Mouse (Mus musculus) C2C12 (cell line): ENCODE measurements at regions not wholly inside any gene's neighbourhood (a gene's known extent, or its start where the extent isn't known, plus 50 kb on each side); places are given as distances from the start of the nearest gene placed in this dataset.
A peak's percentile ranks its signal among the peaks of the same experiment; 100 is the strongest.

Source experiments
- H3K27me3 ChIP-seq: one replicate; pipeline ENCODE4 v1.6.1; 2011; ENCODE audit not compliant: control insufficient read depth, insufficient read depth, insufficient read length
- H3K36me3 ChIP-seq: one replicate; pipeline ENCODE4 v1.6.1; 2011; ENCODE audit not compliant: control insufficient read depth, insufficient read depth
- H3K4me3 ChIP-seq: one replicate; pipeline ENCODE4 v1.5.1; 2011; ENCODE audit warnings: mild to moderate bottlenecking, control low read depth; ENCODE audit not compliant: poor library complexity, insufficient read depth, severe bottlenecking
- H3K79me2 ChIP-seq: one replicate; pipeline ENCODE4 v1.6.1; 2011; ENCODE audit not compliant: control insufficient read depth, insufficient read depth
- H3K79me3 ChIP-seq: one replicate; pipeline ENCODE4 v1.6.1; 2011; ENCODE audit warnings: low read depth, control low read depth
- H3ac ChIP-seq: one replicate; pipeline ENCODE3; 2011; ENCODE audit warnings: low read depth; ENCODE audit not compliant: control insufficient read depth, insufficient read length
- CEBPB ChIP-seq: IDR thresholded peaks from one replicate; pipeline ENCODE4 v1.6.1; 2011; ENCODE audit warnings: low read depth, mild to moderate bottlenecking, control low read depth, moderate library complexity
- CTCF ChIP-seq: IDR thresholded peaks from one replicate; pipeline ENCODE4 v1.5.1; 2011; ENCODE audit not compliant: control insufficient read depth, insufficient read depth, insufficient read length
- FOSL1 ChIP-seq: IDR thresholded peaks from one replicate; pipeline ENCODE4 v1.8.0; 2011; ENCODE audit warnings: mild to moderate bottlenecking, low read length; ENCODE audit not compliant: poor library complexity, insufficient read depth, severe bottlenecking
- MAX ChIP-seq: IDR thresholded peaks from one replicate; pipeline ENCODE4 v1.6.1; 2011; ENCODE audit warnings: mild to moderate bottlenecking, control low read depth
- MYOD1 ChIP-seq: IDR thresholded peaks from one replicate; pipeline ENCODE4 v1.6.1; 2011; ENCODE audit warnings: low read depth; ENCODE audit not compliant: control insufficient read depth, insufficient read length
- MYOG ChIP-seq: IDR thresholded peaks from one replicate; pipeline ENCODE4 v1.6.1; 2011; ENCODE audit not compliant: control insufficient read depth, insufficient read length; ENCODE audit errors: extremely low read depth
- USF1 ChIP-seq: IDR thresholded peaks from one replicate; pipeline ENCODE4 v1.6.1; 2011; ENCODE audit warnings: low read depth, mild to moderate bottlenecking, control low read depth, moderate library complexity

DNA sequence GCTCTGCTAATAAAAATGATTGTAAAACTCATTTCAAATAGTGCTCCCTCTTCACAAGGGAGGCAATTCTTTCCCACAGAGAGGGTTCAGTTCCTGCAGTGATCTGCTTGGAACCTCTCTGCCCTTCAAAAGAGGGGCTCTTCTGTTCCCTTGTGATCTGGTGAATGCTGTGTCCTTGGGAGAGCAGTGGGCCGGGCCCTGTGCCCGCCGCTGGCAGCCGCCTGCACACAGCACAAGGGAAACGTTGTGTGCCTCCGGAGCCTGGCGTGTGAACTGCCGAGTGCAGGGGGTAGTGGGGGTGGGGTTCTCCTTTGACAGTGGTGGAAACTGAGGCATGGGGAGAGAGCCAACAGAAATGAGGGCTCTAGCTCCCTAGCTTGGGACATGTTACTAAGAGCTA lies 54.4 kb upstream of the Csrp1 start:
- no peak overlapping the region for H3ac ChIP-seq

DNA sequence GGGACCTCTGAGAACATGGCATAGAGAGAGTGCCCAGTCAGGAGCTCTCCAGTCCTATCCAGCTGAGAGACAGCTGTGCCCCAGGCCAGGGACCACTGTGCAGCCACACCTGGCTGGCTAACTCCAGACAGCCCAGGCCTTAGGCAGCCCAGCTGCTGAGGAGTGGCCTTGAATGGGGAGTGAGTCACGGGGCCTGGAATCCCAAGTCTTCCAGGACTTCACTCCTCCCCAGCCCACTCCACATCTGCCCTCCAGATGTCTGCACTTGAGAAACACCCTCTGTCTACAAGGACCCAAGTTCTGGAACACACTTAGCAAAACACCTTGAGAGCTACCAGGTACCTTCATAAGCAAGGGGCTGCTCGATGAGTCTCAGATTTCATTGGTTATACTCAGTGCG lies 51.5 kb upstream of the Csrp1 start:
- H3K4me3 ChIP-seq, result no peak overlapping the region
- no peak overlapping the region for H3ac ChIP-seq
- H3K79me3 ChIP-seq, result peaks cover 36% of the 10 kb centered on the region
- H3K36me3 ChIP-seq, result peaks cover 10% of the 10 kb centered on the region
- peaks cover 92% of the 10 kb centered on the region for H3K79me2 ChIP-seq
- TF ChIP-seq MYOD1, result peak; percentile 96
- no peak for TF ChIP-seq CTCF
- no peak for TF ChIP-seq MYOG
- TF ChIP-seq CEBPB, result no peak
- peak; percentile 66 for TF ChIP-seq MAX
- TF ChIP-seq USF1, result peak; percentile 21
- TF ChIP-seq FOSL1, result peak; percentile 72
- no peaks in the 10 kb centered on the region for H3K27me3 ChIP-seq

More for the DNA sequence above, 54.4 kb upstream of the Csrp1 start:
- Histone ChIP-seq H3K79me2 (peaks cover 91% of the 10 kb centered on the region), H3K27me3 (no peaks in the 10 kb centered on the region), H3K4me3 (no peak overlapping the region), H3K36me3 (peaks cover 21% of the 10 kb centered on the region), H3K79me3 (peaks cover 41% of the 10 kb centered on the region)
- no peak for TF ChIP-seq MAX
- TF ChIP-seq USF1, result no peak
- TF ChIP-seq MYOD1, result no peak
- TF ChIP-seq MYOG, result no peak
- no peak for TF ChIP-seq FOSL1
- TF ChIP-seq CTCF, result no peak
- TF ChIP-seq CEBPB, result no peak

DNA sequence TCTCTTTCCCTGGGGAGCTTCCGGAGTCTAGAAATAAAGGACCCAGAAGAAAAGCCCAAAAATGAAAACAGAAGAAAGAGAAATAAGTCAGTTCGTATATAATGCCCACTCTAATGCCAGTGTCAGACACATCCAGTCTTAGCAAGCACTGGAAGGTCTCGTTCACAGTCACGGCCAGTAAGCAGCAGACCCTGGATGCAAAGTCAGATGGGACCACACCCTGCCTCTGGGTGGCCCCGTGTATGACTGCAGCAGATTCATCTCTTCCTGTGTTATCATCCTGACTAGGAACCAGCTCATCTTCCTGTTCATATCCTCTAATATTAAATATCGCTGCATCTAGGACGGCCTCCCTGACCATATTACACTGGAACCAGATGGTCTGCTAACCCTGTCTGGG lies 50.9 kb upstream of the Csrp1 start:
- peak overlapping the region; percentile 24 for H3ac ChIP-seq
- no peak for TF ChIP-seq CEBPB
- no peak for TF ChIP-seq USF1
- TF ChIP-seq CTCF, result no peak
- no peak for TF ChIP-seq FOSL1
- TF ChIP-seq MYOG, result no peak
- TF ChIP-seq MYOD1, result no peak
- no peak for TF ChIP-seq MAX
- H3K4me3 ChIP-seq, result no peak overlapping the region
- peaks cover 92% of the 10 kb centered on the region for H3K79me2 ChIP-seq
- H3K36me3 ChIP-seq, result peaks cover 5% of the 10 kb centered on the region
- H3K79me3 ChIP-seq, result peaks cover 37% of the 10 kb centered on the region
- H3K27me3 ChIP-seq, result no peaks in the 10 kb centered on the region

GRCm38 (mm10) chr1:135669803-135670202 lies 50.1 kb upstream of the Csrp1 start:
- Histone ChIP-seq H3K4me3 (no peak overlapping the region), H3K79me2 (peaks cover 92% of the 10 kb centered on the region), H3K79me3 (peaks cover 43% of the 10 kb centered on the region), H3K36me3 (peaks cover 4% of the 10 kb centered on the region), H3ac (peak overlapping the region; percentile 38), H3K27me3 (no peaks in the 10 kb centered on the region)
- TF ChIP-seq CTCF (no peak), MYOG (no peak), USF1 (no peak), FOSL1 (no peak), CEBPB (no peak), MAX (no peak), MYOD1 (no peak)
